Mouse (Mus musculus) neutrophil, adult 5-6 weeks (primary cell): ENCODE results near the gene Gm9495. TPM values are rescaled to one million over a fixed set of nuclear protein-coding genes. Genes with fewer than 3 reads are reported as not detected.
"Not testable (repeated sequence)": the region's sequence is repeated elsewhere in the genome, so short reads cannot be mapped to it uniquely, and the experiment has no call there.

Experiments used
- ATAC-seq: fragments of 151-379, 151-347 bp; 2 replicates; pipeline ENCODE4 v1.8.0; 2017; ENCODE audit warnings: mild to moderate bottlenecking, moderate TSS enrichment; ENCODE audit not compliant: insufficient number of reproducible peaks, poor library complexity, low FRiP score, severe bottlenecking; ENCODE audit errors: extremely low read depth
- total RNA-seq: library from RNA; stranded (forward); fragments of 200-1000 nt; gene quantifications from 2 replicates; pipeline ENCODE4 v1.2.3, GENCODE M21; 2017

The Gm9495 gene
- not detected in 2 replicates for total RNA-seq

DNA sequence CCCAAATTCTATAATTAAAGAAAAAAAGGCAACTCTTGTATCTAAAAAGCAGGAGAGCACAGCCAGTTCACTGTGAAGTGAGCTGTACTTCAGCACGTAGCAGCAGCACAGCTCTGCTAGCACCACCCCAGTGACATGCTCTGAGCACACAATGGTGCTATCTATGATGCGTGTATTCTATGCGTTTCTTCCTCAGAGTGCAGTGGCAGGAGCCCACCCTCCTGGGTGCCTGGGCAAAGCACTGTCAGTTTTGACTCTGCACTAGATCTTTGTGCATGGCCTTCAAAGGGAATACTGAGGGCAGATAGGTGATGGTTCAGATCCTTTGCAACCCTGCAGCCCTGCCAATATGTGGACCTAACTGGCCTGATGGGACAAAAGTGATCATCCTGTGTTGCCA is at the start of gene Gm9495:
TSS of gene Gm9495 (minus strand) at position 101 of the 400 bp plus-strand sequence.
- ATAC-seq, result not testable (repeated sequence)

- ATAC-seq, result not testable (repeated sequence)
These were observed 21.6 kb upstream of the Gm9495 start for GRCm38 (mm10) chr8:69474946-69475345.

- ATAC-seq, result not testable (repeated sequence)
These were observed 33.3 kb downstream of the Gm9495 start for GRCm38 (mm10) chr8:69420018-69420417.

DNA sequence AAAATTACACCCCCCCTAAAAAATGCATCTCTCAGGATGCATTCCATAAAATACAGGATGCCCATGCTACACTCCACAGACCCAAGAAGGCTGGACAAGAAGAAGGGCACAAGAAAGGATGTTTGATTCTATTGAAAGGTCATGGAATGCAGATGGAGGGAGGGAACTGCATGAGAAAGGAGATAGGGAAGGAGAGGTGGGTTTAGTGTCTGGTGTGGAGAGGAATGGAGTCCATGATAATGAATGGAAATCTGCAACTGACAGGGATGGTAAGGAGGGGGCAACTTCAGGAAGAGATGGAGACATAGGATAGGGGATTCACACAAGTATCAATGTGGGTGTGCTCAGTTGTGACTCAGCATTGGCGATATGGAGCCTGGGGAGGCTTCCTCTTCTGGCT is 39.0 kb downstream of the Gm9495 start:
- no peak for ATAC-seq

GRCm38 (mm10) chr8:69404768-69405167 is 48.6 kb downstream of the Gm9495 start:
- ATAC-seq, result no peak

DNA sequence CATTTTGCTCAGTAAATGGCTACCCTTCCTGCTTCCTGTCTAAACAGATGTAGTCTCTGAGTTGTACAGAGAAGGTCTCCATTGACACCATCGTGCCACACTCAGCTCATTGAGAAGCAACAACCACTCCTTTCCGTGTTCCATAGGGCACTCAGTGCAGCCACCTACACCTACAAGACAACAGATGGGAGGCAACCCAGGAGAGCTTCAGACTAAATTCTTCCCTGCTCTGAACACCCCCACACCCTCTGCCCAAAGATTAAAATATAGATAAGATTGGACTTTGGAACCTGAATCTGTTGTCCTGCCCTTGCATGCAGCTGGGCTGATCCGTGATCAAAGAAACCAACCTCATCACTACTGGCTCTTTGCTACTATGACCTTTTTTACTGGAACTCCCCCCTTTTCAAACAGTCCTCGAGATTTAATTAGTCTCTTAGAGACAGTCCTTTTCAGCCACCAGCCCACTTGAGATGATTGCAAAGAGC is 53.4 kb downstream of the Gm9495 start:
- ATAC-seq, result no peak

DNA sequence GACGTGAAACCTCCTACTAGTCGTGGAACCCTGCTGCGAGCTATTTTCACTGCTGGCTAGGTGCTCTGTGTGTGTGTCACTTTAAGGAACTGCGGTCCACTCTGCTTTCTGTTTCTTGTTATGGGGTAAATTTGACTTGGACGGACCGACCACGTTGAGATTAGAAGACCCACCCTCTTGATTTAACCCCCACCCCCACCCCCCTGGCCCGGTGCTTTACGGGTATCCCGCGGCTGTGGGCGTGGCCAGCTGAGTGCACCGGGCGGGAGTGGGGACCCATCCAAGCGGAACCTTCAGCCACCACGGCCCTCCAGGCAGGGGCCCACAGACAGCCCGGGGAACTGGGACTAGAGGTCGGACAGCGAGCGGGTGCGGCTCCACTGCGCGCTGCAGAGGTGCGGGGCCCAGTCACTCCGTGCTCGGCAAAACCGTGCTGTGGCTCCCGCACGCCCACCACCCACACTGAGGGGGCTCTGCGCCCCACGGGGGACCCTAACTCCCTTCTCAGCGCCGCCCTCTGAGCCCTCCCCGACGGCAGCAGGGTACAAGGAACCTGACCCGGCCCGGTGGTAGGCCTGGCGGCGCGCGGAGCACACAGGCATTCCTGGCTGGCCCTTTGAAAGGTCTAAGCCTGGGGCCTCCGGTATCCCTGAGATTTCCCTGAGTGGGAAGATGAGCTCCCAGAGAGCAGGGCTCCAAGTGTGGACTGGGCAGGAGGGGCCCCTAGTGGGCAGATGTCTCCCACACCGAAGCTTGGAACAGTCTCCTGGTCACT is 54.0 kb downstream of the Gm9495 start:
- ATAC-seq, result no peak; the same call in 1 of the 2 replicates

DNA sequence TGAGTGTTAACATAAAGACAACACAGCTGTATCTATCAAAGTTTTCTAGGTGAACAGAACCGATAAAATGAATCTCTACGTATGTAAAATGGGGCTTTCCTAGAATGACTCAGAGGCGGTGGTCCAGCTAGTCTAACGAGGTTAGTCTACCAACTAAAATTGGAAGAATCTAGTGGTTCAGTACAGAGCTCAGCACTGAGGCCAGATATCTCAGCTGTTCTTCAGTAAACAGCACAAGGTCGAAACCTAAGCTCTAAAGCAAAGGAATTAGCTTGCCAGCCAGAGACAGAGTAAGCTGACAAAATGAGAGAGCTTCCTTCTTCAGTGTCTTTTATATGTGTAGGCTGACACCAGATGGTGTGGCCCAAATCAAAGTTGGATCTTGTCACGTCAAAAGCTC is 57.2 kb downstream of the Gm9495 start:
- no peak for ATAC-seq

DNA sequence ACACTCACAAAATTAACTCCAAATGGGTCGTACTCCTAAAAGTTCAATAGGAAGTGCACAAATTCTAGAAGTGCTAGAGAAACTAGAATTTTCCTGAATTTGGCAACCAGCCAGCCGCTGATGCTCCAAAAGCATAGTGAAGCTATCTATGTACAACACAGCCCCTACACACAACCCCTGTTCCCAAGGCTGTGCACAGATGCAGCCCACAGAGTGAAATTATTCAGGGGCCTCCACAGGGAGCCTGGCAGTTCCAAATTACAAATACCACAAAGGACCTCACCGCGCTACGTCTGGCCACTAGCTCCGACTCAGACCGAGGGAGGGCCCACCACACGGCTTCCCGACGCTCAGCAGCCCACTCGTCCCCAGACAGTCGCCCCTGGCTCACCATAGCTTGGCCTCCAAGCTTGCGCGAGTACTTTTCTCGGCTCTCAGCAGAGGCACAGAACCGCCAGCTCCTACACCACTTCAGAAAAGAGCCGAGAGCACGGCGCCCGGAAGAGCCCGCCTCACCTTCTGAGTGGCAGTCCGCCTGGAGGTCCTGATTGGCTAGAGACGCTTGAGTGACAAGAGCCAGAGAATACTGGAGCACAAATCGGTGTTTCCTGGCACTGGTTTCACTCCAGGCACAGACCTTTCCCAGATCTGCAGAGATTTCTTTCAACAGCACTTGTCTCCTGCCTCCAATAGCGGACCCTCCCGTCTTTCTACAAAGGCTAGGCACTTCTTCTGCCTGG is 58.1 kb downstream of the Gm9495 start:
- peak; percentile 97 for ATAC-seq

DNA sequence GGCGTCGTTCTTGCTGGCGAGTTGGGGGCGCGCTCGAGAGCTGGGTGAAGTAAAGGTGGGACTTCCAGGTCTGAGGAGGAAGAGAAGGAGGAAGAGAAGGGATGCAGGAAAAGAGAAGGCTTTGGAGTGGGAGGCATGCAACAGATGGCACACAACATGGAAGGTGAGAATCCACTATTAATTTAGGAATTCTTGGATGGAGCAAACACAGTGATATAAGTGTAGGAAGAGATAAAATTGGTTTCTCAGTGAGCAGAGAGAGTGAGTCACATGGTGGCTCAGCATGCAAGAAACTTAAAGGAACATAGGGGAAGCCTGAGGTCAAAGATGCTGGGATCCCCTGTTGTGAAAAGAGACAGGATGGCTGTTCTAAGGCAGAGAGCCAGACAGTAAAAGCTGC is 69.0 kb downstream of the Gm9495 start:
- no peak for ATAC-seq

Other genes starting within 250 kb of the Gm9495 start
- 7.4 and 10.7 TPM in 2 replicates for gene Zfp930, start 244.5 kb downstream of the Gm9495 start, total RNA-seq
- gene D130040H23Rik, start 182.5 kb downstream of the Gm9495 start, total RNA-seq, result 40.6 and 45.5 TPM in 2 replicates
- gene Gm7697, start 69.4 kb upstream of the Gm9495 start, total RNA-seq, result not detected in 2 replicates
- 27.4 and 29.7 TPM in 2 replicates for gene Zfp868, start 172.0 kb upstream of the Gm9495 start, total RNA-seq
- gene Zfp964, start 200.9 kb upstream of the Gm9495 start, total RNA-seq, result 0.98 and 1.6 TPM in 2 replicates